ENCODE assay signal across 14 mouse cellular contexts in the genomic region with DNA sequence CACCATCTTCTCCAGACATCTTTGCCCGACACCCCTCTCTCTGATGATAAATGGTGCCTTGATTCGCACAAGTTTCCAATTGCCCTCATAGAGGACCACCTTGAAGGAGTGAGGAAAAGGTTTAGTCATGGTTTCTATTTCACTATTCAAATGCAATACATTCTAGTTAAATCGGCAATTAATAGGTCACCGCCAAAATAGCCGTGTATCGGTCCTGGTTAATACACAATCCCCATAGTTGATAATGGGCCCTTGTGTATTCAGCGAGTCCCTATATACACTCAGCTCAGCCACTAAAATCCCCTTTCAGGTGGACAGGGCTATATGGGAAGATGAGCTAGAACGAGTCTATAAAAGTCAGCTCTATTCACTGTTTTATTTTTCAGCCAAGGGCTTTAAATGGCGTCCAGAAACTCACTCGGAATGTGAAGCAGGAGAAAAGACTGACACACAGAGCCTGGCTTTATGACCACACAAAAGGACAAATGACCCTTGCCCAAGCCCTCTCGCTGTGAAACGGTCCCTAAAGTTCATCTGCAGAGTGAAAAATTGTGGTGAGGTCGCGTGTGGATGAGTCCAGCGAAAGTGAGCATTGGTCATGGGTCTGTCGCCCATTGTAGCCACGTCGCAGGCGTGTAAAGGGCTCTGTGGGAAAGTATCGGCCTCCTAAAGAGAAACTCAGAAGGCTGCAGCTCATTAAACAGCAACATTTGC. TPM values are rescaled to one million over a fixed set of nuclear protein-coding genes. Genes with fewer than 3 reads are reported as not detected.
DNase-seq lines count a peak whose midpoint lies in the region; ATAC-seq and TF ChIP-seq lines count a peak whose summit lies in the region.
"Had no signal": no experiment of that assay in that cellular context is flagged by ENCODE, and none has a peak within 500 bp of the region (broad histone marks: within the 10 kb centered on the region; RNA-seq: fewer than 3 reads in every experiment).

No protein-coding gene starts in this region.

- peak; percentile 49 for DNase-seq in embryo, embryonic 9.5 days (ENCODE audit: extremely low spot score)
- DNase-seq in yolk sac, embryonic 10.5 days (ENCODE audit: low spot score), result no peak
- no peak for DNase-seq in lung, postnatal 25 days (ENCODE audit: low spot score)
- DNase-seq in cerebellum, adult 8-10 months, result no peak
- DNase-seq: cerebellum, postnatal 25 days; kidney, adult 18-20 months; lung, adult 18-20 months had no signal

- no peak for ATAC-seq in hindbrain, embryonic 13.5 days (ENCODE audit: low FRiP score)
- ATAC-seq in midbrain, embryonic 12.5 days (ENCODE audit: low FRiP score, low read depth), result no peak
- no peak for ATAC-seq in erythroid progenitor cell, adult 5-6 weeks (replicated peaks; ENCODE audit: low FRiP score, poor library complexity, severe bottlenecking)

- H3K4me3 ChIP-seq in E14TG2a.4 (replicated peaks; ENCODE audit: low read length), result peak overlapping the region; percentile 43; the same call in 1 of the 2 replicates
- H3K4me3 ChIP-seq in hindbrain, embryonic 13.5 days, result peak overlapping the region; percentile 15
- peak overlapping the region; percentile 9; the same call in 1 of the 2 replicates for H3K4me3 ChIP-seq in midbrain, embryonic 12.5 days
- H3K4me3 ChIP-seq: heart, embryonic 13.5 days; left cerebral cortex, adult 2 months; stomach, embryonic 15.5 days had no signal

- WGBS in hindbrain, embryonic 13.5 days, result 22% methylated on average over 20 of the region's 20 CpGs
- WGBS in midbrain, embryonic 12.5 days, result 27% methylated on average over 20 of the region's 20 CpGs

- H3K4me2 ChIP-seq in hindbrain, embryonic 13.5 days, result peak overlapping the region; percentile 40
- peak overlapping the region; percentile 26 for H3K4me2 ChIP-seq in midbrain, embryonic 12.5 days (replicated peaks)
- H3K4me2 ChIP-seq: stomach, embryonic 15.5 days had no signal

- H3K9me3 ChIP-seq in E14TG2a.4 (ENCODE audit: low read length), result peaks cover 2% of the 10 kb centered on the region; the same call in 1 of the 2 replicates
- H3K9me3 ChIP-seq in hindbrain, embryonic 13.5 days, result no peaks in the 10 kb centered on the region
- no peaks in the 10 kb centered on the region for H3K9me3 ChIP-seq in midbrain, embryonic 12.5 days
- H3K9me3 ChIP-seq: heart, embryonic 13.5 days; stomach, embryonic 15.5 days had no signal

- TF ChIP-seq CTCF in E14TG2a.4 (conservative IDR thresholded peaks at IDR 0.05; ENCODE audit: low read length), result no peak

- H3K27me3 ChIP-seq in E14TG2a.4 (ENCODE audit: insufficient read depth, low read length), result peaks cover 24% of the 10 kb centered on the region
- H3K27me3 ChIP-seq in hindbrain, embryonic 13.5 days, result peaks cover 95% of the 10 kb centered on the region
- peaks cover 85% of the 10 kb centered on the region for H3K27me3 ChIP-seq in midbrain, embryonic 12.5 days
- H3K27me3 ChIP-seq: stomach, embryonic 15.5 days had no signal

- H3K36me3 ChIP-seq in E14TG2a.4 (ENCODE audit: insufficient read depth, low read length), result no peaks in the 10 kb centered on the region
- no peaks in the 10 kb centered on the region for H3K36me3 ChIP-seq in hindbrain, embryonic 13.5 days
- H3K36me3 ChIP-seq in midbrain, embryonic 12.5 days, result no peaks in the 10 kb centered on the region
- H3K36me3 ChIP-seq: heart, embryonic 13.5 days; stomach, embryonic 15.5 days had no signal

- no peak overlapping the region for H3K27ac ChIP-seq in hindbrain, embryonic 13.5 days
- no peak overlapping the region for H3K27ac ChIP-seq in midbrain, embryonic 12.5 days (replicated peaks)
- H3K27ac ChIP-seq: heart, embryonic 13.5 days; left cerebral cortex, adult 2 months; stomach, embryonic 15.5 days had no signal

- H3K9ac ChIP-seq in hindbrain, embryonic 13.5 days, result no peak overlapping the region
- H3K9ac ChIP-seq in midbrain, embryonic 12.5 days (replicated peaks), result no peak overlapping the region
- H3K9ac ChIP-seq: heart, embryonic 13.5 days; stomach, embryonic 15.5 days had no signal

- peaks cover 16% of the 10 kb centered on the region for H3K4me1 ChIP-seq in E14TG2a.4 (replicated peaks; ENCODE audit: low read depth, low read length)
- H3K4me1 ChIP-seq in hindbrain, embryonic 13.5 days (replicated peaks), result peaks cover 25% of the 10 kb centered on the region
- H3K4me1 ChIP-seq in midbrain, embryonic 12.5 days, result peaks cover 27% of the 10 kb centered on the region
- H3K4me1 ChIP-seq: heart, embryonic 13.5 days; stomach, embryonic 15.5 days had no signal

RNA-seq across cellular contexts. Expression of a gene that starts 16.5 kb away (rescaled TPM):
- 3.9 and 7.2 TPM in 2 replicates for polyA plus RNA-seq in hindbrain, embryonic 13.5 days (2015; fragmentation: Nextera tagmentation; extraction: Ambion mirVana)
- 1.1 and 4.0 TPM in 2 replicates for polyA plus RNA-seq in midbrain, embryonic 12.5 days (2016; fragmentation: Nextera tagmentation; extraction: Ambion mirVana)
- total RNA-seq in erythroid progenitor cell, adult 5-6 weeks (2015; ENCODE audit: low replicate concordance), result not detected in 2 replicates
- total RNA-seq in erythroid progenitor cell, adult 5-6 weeks (2017; ENCODE audit: low replicate concordance), result not detected in 2 replicates
- polyA plus RNA-seq: heart, embryonic 13.5 days had no signal
